Comparison of ENCODE assay signal across 34 mouse cellular contexts in genomic region chr8:78278598-78278997, GRCm38 (mm10).
"Had no signal": no experiment of that assay in that cellular context is flagged by ENCODE, and none has a peak within 500 bp of the region (broad histone marks: within the 10 kb centered on the region; RNA-seq: fewer than 3 reads in every experiment).

No protein-coding gene starts in this region.

- H3K27ac ChIP-seq: heart, embryonic 13.5 days; heart, embryonic 15.5 days; hindbrain, embryonic 10.5 days; hindbrain, embryonic 12.5 days; hindbrain, embryonic 13.5 days; hindbrain, embryonic 14.5 days; hindbrain, embryonic 15.5 days; intestine, embryonic 15.5 days; kidney, embryonic 15.5 days; kidney, postnatal 0 days; layer of hippocampus, adult 2 months; left cerebral cortex, adult 2 months had no signal

- ATAC-seq: hindbrain, embryonic 16.5 days; inflammation-experienced regulatory T-cells, adult 6 months; intestine, embryonic 15.5 days; intestine, embryonic 16.5 days; intestine, postnatal 0 days had no signal

- H3K4me2 ChIP-seq: heart, embryonic 11.5 days; heart, embryonic 12.5 days; heart, embryonic 13.5 days; heart, embryonic 15.5 days; hindbrain, embryonic 12.5 days; hindbrain, embryonic 13.5 days; hindbrain, embryonic 14.5 days; hindbrain, embryonic 15.5 days; intestine, embryonic 15.5 days; kidney, embryonic 15.5 days had no signal

- H3K4me1 ChIP-seq: heart, embryonic 12.5 days; heart, embryonic 13.5 days; heart, embryonic 15.5 days; hindbrain, embryonic 10.5 days; hindbrain, embryonic 12.5 days; hindbrain, embryonic 13.5 days; hindbrain, embryonic 15.5 days; intestine, embryonic 15.5 days; kidney, embryonic 15.5 days had no signal

- H3K27me3 ChIP-seq: heart, embryonic 12.5 days; heart, embryonic 13.5 days; heart, embryonic 15.5 days; hindbrain, embryonic 12.5 days; hindbrain, embryonic 13.5 days; hindbrain, embryonic 15.5 days; intestine, embryonic 15.5 days; kidney, embryonic 15.5 days had no signal

- H3K9me3 ChIP-seq: heart, embryonic 12.5 days; heart, embryonic 13.5 days; heart, embryonic 15.5 days; hindbrain, embryonic 10.5 days; hindbrain, embryonic 12.5 days; hindbrain, embryonic 13.5 days; hindbrain, embryonic 15.5 days; intestine, embryonic 15.5 days; kidney, embryonic 15.5 days had no signal

- DNase-seq: heart, postnatal 10 days; heart, postnatal 14 days; heart, postnatal 36 days; heart, postnatal 4 days; kidney, adult 11 months; kidney, adult 18-20 months; kidney, adult 2 months; kidney, adult 8-10 months; kidney, adult 9 months; kidney, postnatal 10 days; kidney, postnatal 14 days; kidney, postnatal 25 days; kidney, postnatal 36 days; kidney, postnatal 4 days; layer of hippocampus, adult 9-11 months; layer of hippocampus, postnatal 36 days had no signal

- H3K9ac ChIP-seq: heart, embryonic 12.5 days; heart, embryonic 13.5 days; heart, embryonic 15.5 days; hindbrain, embryonic 12.5 days; hindbrain, embryonic 13.5 days; hindbrain, embryonic 14.5 days; hindbrain, embryonic 15.5 days; intestine, embryonic 15.5 days; kidney, embryonic 15.5 days had no signal

- H3K36me3 ChIP-seq: heart, embryonic 12.5 days; heart, embryonic 13.5 days; heart, embryonic 15.5 days; hindbrain, embryonic 10.5 days; hindbrain, embryonic 12.5 days; hindbrain, embryonic 13.5 days; hindbrain, embryonic 15.5 days; intestine, embryonic 15.5 days; kidney, embryonic 15.5 days had no signal

- H3K4me3 ChIP-seq: heart, embryonic 12.5 days; heart, embryonic 13.5 days; heart, embryonic 15.5 days; hindbrain, embryonic 10.5 days; hindbrain, embryonic 12.5 days; hindbrain, embryonic 13.5 days; hindbrain, embryonic 15.5 days; intestine, embryonic 15.5 days; kidney, embryonic 15.5 days; layer of hippocampus, adult 2 months; left cerebral cortex, adult 2 months had no signal
